Mouse (Mus musculus) WW6 (cell line): Measurements from ENCODE around the gene Cc2d1a.

ENCODE experiments used
- DNase-seq: peaks from one replicate; pipeline ENCODE4 v3.0.0-alpha.2; 2013; ENCODE audit warnings: low read depth, low spot score

Gene Cc2d1a

DNA sequence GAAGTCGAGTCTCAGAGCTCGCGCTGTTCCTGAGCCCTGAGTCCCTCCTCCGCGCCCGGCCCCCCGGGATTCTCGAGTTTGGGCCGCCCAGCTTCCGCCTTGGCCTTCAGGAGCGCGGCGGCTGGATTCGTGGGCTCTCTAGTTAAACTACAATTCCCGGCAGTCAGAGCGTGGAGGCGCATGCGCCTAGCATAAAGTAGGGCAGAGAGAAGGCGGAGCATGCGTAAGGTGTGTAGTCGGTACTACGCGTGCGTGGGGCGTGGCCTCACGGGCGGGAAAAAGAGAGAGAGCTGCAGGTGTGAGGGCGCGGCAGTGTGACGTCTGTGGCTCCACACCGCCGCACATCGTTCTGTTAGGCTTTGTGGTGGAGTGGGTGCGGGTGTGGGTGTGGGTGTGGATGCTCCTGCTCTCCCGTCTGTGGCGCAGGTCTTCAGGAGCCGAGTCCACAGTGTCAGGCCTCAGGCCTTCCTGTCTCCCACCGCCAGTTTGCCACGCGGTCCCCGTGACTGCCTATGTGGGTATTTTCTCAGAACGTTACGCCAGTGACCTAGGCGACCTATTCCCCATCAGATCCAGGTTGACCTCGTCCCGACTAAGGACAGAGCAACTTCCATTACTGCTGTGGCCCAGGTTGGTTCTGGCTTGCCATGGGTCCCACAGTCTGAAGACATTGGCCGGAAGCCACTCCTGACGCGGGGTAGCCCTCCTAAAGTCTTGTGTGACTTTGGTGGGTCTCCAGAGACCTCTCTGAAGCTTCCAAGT is at the start of gene Cc2d1a, which contains the start of gene 4930432K21Rik:
TSS of gene Cc2d1a (minus strand) at position 168 of the 762 bp plus-strand sequence.
TSS of gene 4930432K21Rik (plus strand) at position 257 of the 762 bp plus-strand sequence.
- DNase-seq: peak; percentile 98

DNA sequence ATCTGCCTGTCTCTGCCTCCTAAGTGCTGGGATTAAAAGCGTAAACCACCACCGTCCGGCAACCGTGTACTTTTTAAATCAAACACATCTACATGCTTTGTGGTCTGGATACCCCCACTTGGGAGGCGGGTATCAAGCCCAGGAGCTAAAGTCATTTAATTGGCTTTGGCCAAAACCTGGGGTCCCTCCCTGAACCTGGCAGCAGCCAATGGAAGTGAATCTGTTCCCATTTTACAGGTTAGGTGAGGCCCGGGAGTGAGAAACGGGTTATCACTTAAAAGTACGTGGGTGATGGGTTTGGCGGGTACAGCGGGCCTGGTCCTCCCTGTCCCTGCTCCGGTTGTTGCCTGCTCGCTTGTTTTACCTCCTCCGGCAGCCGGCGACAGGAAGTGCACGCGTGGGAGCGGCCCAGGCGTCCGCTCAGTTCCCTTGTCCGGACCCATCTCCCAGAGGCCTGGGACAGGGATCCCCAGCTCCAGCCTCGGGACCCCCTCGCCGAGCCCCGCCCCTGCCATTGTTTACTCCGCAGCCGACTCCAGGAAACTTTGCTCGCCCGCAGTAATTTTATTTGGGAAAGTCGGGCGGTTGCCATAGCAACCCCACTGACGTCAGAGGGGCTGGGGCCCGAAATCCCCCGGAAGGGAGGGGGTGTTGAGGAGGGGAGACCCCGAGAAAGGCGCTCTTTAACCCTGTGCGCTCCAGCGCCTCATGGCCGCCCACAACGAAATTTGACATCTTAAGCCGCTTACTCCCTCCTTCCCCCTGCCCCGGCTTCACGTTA is 49.6 kb upstream of the Cc2d1a start:
- no peak for DNase-seq

DNA sequence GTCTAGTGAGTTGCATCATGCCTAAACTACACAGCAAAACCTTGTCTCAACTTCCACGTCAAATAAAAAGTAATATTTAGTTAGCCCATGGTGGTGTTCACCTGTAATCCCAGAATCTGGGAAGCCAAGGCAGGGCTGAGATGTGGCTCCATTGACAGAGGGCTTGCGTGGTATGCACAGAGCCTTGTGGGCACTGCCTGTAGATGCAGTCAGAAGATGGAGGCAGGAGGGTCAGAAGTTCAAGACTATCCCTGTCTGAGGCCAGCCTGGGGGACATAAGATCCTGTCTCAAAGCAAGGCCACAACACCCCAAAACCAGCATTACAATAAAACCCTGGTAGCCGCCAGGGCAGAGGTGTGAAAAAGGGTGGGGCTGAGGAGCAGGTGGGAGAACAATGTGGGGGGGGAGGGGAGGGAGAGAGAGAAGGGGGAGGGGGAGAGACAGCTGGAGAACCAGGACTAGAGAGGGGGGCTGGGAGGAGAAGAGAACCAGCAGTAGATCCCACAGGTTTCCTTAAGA is 46.5 kb upstream of the Cc2d1a start:
- DNase-seq: no peak

DNA sequence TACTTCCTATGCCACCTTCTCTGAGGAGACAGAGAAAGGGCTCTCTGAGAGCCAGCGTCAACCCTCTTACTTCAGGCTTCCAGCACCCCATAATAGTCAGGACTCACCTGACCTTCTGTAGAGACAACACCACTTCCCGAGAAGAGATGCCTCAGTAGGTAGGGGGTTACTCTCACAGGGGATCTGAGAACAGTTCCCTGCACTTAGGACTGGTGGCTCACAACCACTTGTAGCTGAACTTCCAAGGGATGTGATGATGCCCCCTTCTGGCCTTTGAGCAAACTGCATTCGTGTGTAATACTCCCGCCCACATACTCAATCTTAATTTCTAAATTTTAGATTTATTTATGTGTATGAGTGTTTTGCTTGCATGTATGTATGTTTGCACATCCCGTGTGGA is 45.8 kb upstream of the Cc2d1a start:
- DNase-seq: no peak

DNA sequence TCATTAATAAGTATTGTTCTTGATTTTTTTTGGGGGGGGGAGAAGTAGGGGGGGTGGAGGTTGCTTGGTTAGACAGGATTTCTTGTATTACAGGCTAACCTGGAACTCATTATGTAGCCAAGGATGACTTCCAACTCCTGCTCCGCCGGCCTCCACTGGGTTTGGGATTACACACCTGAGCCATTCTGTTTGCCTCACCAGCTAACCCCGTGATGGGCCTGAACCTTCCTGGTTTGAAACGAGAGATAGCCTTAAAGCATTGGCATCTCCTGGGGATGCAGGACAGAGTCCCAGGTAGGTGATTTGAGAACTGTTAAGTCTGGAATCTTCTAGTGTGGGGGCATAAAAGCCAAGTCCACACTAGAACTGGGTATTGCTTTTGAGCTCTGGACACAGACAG is 45.4 kb upstream of the Cc2d1a start:
- DNase-seq: no peak

DNA sequence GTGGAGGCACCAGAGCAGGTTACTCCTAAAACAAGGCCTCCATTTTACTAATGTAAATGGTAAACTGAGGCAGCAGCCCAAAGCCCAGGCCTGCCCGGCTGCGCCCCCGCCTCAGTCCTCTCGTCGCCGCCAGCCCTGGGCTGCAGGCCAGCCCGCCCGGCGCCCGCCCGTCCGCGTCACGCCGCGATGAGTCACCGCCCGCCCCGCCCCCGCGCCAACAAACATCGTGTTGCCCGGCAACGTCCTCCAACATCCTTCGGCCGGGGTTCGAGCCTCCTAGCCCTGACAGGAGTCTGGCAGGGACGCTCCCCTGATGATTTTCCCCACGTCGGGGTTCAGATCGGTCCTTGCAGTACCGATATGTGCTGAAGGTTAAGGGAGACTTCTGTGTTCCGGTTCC is 44.8 kb upstream of the Cc2d1a start:
- DNase-seq: no peak

DNA sequence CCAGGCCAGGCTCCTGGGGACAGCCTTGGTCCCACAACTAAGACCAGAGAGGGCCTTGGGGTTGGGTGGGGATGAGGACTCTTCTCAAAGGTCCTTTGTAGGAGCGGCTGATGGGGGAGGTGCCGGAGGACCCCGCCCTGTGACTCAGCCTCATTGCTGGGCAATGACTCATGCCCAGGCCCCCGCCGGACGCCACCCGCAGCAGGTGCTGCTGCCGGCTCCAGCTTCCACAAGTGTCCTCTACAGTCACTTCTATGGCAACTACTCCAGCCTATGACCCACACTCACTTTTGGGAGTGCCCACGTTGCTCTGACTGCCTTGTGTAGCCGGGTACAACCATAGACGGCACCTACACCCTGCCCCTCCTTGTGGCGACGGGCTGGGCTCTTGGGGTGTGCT is 44.3 kb upstream of the Cc2d1a start:
- DNase-seq: no peak

DNA sequence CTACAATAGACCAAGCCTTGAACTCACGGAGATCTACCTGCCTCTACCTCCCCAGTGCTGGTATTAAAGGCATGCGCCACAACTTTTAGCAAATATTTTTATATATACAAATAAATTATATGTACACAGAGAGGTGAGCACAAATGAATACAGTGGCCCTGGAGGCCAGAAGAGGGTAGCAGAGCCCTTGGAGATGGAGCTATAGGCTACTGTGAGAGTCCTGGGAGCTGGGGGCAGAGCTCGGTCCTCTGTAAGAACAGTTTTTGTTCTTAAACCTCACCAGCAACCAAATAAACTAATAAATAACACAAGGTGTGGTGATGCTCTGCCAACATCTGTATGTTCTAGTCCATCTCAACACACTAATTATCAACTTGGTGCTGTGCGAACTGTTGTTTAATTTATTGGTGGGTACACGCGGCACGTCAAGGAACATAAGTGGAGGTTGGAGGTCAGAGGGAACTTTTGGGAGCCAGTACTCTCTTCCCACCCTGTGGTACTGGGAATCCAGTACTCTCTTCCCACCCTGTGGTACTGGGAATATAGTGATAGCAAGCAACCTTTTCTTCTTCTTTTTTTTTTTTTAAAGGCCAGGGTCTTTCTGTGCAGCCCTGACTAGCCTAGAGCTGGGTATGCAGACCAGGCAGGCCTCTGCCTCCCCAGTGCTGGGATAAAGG is 42.6 kb upstream of the Cc2d1a start:
- no peak for DNase-seq

DNA sequence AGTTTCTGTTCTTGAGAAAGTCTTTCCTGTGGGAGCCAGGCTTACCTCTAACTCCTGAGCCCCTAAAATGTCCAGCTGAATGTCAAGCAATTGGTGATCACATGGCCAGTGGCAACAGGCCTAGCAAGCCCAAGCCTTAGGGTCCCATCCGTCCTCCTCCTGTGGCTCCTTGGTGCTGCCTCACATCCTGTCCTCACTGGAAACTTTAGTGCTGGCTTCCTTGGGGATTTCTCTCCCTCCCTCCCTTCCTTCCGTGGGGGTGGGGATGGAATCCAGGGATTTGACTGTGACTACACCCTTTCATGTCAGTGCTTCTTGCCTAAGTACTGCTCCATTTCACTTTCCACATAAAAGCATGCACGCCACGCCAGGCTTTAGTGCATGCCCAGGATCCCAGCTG is 41.9 kb upstream of the Cc2d1a start:
- DNase-seq: no peak

DNA sequence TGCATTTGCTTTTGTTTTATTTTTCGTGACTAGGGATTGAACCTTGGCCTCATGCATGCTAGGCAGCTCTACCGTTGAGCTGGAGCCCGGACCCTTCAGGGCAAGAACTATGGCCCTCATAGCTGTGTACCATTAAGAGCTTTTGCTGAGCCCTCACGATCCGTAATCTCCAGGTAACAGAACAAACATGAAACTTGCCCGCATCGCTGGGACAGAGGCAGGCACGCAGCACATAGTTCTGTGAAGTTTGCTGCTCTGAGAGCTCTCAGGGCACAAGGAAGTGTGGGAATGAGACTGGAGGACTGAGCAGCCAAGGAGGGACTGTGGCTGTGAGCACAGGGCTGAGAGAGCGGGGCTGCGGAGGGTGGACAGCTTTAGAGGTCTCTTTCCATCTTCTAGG is 40.9 kb upstream of the Cc2d1a start:
- DNase-seq: no peak

DNA sequence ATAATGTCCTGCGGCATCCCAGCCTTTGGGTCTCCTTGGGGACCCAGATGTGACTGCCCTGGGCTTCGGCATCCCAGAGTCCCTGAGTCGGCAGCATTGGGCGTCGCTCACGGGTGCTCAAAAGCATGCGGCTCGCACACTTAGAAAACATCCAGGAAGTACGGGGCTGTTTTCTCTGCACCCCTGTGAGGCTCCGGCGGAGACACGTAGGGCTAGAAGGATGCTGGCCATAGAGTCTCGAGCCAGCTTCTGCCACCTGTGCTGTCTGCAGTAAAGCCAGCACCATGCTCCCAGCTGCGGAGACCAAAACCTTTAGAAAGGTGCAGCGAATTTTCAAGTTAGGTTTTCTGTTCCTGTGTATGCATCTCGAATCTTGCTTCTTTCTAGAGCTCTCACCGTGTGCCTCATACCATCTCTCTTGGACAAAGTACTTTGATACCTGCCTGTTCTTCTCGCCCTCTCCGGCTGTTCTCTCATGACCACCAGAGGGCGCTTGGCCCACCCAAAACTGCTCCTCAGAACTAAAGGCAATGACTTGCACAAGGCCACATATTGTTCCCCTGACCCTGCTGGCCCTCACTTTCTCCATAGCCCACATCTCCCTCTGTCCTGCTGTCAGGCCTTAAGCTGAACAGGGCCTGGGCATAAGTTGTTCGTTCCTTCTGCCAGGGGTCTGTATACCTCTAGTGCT is 39.5 kb upstream of the Cc2d1a start:
- no peak for DNase-seq

DNA sequence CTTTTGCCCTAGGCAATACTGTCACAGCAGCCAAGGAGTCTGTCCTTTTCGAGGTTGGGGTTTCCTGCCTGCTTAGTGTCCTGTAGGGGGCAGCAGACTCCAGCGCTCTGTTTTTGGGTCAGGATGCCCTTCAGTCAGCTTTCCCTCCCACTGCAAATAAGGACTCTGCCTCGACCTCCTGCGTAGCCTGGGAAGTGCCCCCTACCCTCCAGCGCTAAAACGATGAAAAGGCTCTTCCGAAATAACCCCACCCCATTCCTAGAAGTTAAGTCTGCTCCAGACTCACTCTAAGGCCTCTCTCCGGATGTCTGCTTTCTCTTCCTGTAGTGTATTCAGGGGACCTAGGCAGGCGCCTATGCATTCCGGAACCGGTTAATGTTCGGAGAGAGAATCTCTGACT is 38.8 kb upstream of the Cc2d1a start:
- peak; percentile 95 for DNase-seq

DNA sequence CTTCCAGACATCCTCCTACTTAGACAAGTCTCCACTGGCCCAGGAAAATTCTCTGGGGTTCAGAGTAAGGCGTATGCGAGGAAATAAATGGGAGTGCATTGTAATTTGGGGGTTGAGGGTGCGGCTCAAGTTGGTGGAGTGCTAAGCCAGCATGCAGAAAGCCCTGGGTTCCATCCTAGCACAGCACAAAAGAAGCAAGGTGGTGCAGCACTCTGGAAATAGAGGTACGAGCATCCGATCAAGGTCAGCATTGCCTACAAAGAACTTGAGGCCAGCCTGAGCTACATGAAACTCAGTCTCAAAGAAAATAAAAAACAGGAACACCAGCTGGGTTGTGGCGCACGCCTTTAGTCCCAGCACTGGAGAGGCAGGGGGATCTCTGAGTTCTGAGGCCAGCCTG is 37.4 kb upstream of the Cc2d1a start, which contains the start of gene Nanos3:
TSS of gene Nanos3 (minus strand) at position 101 of the 400 bp plus-strand sequence.
- no peak for DNase-seq

DNA sequence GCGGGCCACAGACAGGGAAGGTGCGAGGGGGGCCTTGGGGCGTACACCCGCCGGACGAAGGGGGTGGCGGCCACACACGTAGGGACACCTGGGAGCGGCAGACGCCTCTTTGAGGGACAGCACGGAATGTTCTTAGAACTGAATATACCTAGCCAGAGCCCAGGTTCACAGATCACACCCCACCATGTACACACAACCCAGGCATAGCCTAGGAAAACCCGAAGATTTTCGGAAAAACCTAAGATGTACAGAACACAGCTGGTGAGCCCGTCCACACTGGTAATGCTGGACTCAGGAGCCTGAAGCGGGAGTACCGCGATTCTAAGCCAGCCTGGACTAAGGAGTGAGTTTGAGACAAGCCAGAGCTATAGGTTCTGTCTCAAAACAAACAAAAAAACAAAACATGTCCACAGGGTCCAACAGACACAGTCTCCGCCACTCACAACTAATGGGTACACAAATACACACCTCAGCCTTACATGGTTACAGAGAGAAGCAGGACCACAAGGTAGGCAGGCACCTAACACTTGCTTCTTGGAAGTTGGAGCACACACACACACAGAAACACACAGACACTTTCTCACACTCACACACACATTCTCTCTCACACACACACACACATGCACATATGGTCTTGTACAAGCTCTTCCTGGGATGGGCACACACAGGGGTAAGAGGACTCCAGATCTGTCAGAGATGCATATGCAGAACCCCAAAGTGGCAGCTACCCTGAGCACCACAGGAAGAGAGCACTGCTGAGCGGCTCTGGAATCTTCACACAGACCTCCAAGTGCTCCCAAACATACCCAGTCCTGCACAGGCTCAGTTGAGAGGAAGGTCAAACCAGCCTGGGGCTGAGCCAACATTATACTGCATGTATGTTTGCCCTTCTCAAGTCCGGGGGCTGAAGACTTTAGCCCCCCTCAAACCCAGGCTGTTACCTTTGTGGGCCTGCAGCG is 36.6 kb upstream of the Cc2d1a start:
- no peak for DNase-seq

DNA sequence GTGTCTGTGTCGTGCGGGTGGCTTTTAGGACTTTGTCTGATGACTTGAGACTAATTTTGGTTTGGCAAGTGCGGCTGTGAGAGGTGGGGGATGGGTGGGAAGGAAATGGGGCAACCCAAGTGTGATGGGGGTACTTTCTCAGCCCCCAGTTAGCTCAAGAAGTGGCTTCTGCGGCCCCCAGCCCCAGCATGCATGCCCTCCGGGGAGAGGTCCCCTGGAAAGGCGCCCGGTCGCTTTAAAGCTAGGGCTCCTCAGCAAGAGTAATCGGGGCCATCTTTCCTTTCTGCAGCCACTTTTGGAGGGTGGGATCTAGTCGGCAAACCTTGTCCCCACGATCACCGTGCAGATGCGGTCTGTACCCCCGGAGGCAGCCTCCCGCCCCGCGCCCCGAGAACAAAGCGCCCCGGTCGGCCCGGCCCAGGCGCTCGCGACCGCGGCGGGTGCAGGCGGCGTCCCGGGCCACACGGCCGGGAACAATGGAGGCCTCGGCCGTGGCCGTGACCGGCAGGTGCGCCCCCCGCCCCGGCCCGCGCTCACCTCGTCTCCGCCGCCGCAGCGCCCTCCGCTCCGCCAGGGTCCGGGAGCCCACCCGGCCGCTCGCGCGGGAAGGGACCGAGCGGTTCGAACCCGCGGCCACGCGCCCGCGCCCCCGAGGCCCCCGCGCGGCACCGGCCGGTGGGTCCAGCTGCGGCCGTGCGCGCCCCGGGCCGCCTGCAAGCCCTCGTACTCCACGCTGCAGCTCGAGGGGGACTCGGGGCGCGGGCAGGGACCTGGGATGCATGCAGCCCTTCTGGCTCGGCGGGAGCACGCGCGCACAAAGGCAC is 35.7 kb upstream of the Cc2d1a start:
- no peak for DNase-seq

DNA sequence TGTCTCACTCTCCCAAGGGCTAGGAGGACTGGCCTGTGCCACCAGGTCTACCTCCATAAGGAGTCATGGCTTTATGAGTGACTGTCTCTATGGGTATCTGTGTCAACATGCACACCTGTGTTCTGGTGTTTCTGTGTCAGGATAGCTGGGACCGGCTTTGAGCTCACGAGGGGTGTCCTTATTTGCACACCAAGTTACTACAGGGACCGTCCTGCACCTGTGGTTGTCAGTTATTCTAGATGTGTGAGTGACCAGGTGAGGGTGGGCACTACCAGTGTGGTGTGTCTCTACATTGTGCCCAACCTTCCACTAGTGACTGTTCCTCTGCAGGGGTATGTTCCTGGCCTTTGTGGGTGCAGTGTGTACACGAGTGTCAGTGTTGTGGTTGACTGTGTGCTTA is 35.1 kb upstream of the Cc2d1a start:
- no peak for DNase-seq

DNA sequence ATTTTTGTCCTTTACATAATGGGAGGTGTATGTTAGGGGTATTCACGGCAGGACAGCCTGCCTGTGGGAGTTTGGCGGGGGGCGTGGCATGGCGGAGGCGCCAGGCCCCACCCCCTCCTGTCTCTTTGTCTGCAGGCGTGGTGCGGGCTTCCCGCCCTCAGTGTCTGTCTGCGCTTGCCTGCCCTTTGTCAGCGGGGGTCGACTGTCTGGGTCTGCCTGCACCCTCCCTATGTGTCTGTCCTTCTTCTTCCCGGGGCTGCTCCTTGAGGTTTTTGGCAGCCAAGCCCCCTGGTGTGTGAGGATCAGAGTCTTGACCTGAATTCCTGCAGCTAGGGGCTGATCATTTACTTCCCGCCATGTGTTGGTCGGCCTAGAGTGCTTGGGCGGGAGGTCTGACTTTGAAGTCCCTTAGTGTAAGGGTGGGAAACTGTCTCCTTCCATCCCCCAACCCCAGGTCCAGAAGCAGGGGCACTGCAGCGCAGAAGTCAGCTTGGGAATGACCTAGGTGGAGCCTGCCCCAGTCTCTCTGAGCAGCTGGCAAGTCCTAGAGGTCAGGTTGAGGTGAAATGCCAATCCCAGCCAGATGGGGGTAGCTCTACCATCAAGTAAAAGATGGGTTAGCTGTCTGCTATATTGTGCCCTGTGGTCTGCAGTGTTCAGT is 32.9 kb upstream of the Cc2d1a start:
- DNase-seq: no peak

DNA sequence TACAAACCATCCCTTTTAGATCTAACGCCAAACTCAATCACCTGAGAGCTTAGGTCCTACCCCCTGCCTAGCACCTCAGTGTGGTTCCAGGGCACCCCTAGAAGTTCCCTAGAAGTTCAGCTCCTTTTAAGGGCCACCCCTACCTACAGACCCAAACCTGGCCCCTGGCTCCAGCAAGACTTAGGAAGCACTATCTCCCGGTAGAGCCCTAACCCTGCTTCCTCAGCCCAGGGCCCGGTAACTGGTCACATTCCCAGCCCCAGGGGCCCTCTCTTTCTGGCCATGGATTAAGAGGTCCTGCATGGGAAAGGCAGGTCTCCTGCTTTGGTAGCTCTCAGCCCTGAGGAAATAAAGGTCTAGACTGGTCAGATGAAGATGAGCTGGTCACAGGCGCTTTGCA is 32.2 kb upstream of the Cc2d1a start:
- DNase-seq: no peak

DNA sequence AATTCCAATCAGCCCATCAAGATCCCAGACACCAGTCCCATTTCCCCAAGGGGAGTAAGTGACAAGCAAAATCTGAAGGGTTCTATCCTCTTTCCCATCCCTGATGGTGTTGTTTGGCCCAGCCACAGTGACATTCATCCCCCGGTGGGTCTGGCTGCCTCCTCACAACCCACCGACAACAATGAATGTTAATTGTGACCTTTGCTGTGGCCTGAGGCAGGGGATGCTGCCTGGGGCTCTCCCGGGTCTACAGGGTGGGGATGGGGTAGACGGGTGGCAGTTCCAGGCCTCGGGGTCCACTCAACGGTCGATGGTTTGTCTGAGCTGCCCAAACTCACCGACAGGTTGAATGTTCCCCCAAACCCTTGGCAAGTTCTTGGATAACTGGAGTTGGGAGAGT is 30.9 kb upstream of the Cc2d1a start:
- no peak for DNase-seq
